Mouse (Mus musculus): ENCODE data around the gene Ngrn.

GRCm38 (mm10) chr7:80241661-80242060, 19.4 kb upstream of the Ngrn start:
- TF ChIP-seq CTCF (IDR thresholded peaks at IDR 0.05; ENCODE audit: borderline replicate concordance, insufficient read depth, low read depth, low read length) (no peak), POLR2A (IDR thresholded peaks at IDR 0.05; ENCODE audit: borderline replicate concordance, insufficient read depth, low read length) (no peak)

Data from cerebellum, adult 2 months (tissue).